Mouse (Mus musculus) forebrain, embryonic 10.5 days (tissue): ENCODE measurements around the gene Gmfg. TPM values are rescaled to one million over a fixed set of nuclear protein-coding genes. Genes with fewer than 3 reads are reported as not detected.

Experiments
- DNase-seq: peaks from one replicate; pipeline ENCODE4 v3.0.0-alpha.2; 2017; ENCODE audit warnings: low spot score; ENCODE audit errors: extremely low spot score
- H3K27ac ChIP-seq: fragments of 300-500 bp; sonication (generic); 2 replicates; pipeline ENCODE4 v1.5.1; 2016; ENCODE audit warnings: mild to moderate bottlenecking
- H3K27me3 ChIP-seq: fragments of 300-500 bp; sonication (generic); 2 replicates; pipeline ENCODE4 v1.6.1; 2016; ENCODE audit warnings: mild to moderate bottlenecking; ENCODE audit not compliant: poor library complexity, severe bottlenecking
- H3K36me3 ChIP-seq: fragments of 300-500 bp; sonication (generic); replicated peaks from 2 replicates; pipeline ENCODE4 v1.6.1; 2016; ENCODE audit warnings: mild to moderate bottlenecking, moderate library complexity
- H3K4me1 ChIP-seq: fragments of 300-500 bp; sonication (generic); 2 replicates; pipeline ENCODE4 v1.6.1; 2016
- H3K4me3 ChIP-seq: fragments of 300-500 bp; sonication (generic); 2 replicates; pipeline ENCODE4 v1.5.1; 2016; ENCODE audit warnings: mild to moderate bottlenecking, moderate library complexity
- H3K9me3 ChIP-seq: fragments of 300-500 bp; sonication (generic); 2 replicates; pipeline ENCODE4 v1.6.1; 2016; ENCODE audit warnings: mild to moderate bottlenecking, moderate library complexity
- WGBS: fragments of 180-500 bp; shearing (Covaris S2); methylation state at CpG from one replicate; pipeline ENCODE4 v1.1.7; 2016; 5-methylcytosine and 5-hydroxymethylcytosine counted together
- polyA plus RNA-seq: library from polyadenylated mRNA; unstranded; fragments of >200 nt; fragmentation: Nextera tagmentation; extraction: Ambion mirVana; gene quantifications from 2 replicates; pipeline ENCODE4 v1.2.1, GENCODE M21; 2016

Gene Gmfg
- polyA plus RNA-seq, 1 experiment from 2014 or later, result 8.3 TPM

DNA sequence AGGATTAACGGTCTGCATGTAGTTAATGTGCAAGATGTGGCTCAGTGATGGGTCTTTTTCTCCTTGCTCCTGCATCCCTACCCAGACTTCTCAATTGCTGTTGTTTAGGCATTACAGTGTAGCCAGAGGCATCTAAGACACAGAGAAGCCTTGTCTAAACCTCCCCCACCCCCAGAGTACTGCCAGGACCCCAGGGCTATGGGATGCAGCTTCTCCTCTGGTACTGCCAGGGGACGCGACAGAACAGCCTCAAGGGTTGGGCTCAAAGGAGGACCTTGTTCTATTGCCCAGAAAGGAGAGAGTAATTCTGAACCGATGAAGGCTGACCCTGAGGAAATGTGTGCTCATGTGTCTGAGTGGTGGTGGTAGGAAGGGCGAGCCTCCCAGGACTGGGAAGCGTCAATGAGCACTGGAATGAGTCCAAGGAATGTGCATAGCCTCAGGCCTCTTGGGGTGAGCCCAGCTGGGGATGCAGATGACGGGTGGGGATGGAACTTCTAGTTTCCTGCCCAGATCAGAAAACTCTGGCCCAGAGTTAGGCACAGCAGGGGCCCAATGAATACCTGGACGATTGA is 19.1 kb upstream of the Gmfg start:
- 88% methylated on average over 8 of the region's 8 CpGs for WGBS
- no peak for DNase-seq
- no peaks in the 10 kb centered on the region for H3K9me3 ChIP-seq
- no peak overlapping the region for H3K27ac ChIP-seq
- no peaks in the 10 kb centered on the region for H3K4me1 ChIP-seq
- no peaks in the 10 kb centered on the region for H3K27me3 ChIP-seq
- H3K36me3 ChIP-seq, result peaks cover 100% of the 10 kb centered on the region
- H3K4me3 ChIP-seq, result no peak overlapping the region

GRCm38 (mm10) chr7:28419416-28419815 is 17.8 kb upstream of the Gmfg start:
- no peaks in the 10 kb centered on the region for H3K4me1 ChIP-seq
- no peaks in the 10 kb centered on the region for H3K9me3 ChIP-seq
- DNase-seq, result no peak
- H3K27me3 ChIP-seq, result no peaks in the 10 kb centered on the region
- peaks cover 100% of the 10 kb centered on the region for H3K36me3 ChIP-seq
- no peak overlapping the region for H3K4me3 ChIP-seq
- WGBS, result 97% methylated on average over 2 of the region's 2 CpGs
- no peak overlapping the region for H3K27ac ChIP-seq

DNA sequence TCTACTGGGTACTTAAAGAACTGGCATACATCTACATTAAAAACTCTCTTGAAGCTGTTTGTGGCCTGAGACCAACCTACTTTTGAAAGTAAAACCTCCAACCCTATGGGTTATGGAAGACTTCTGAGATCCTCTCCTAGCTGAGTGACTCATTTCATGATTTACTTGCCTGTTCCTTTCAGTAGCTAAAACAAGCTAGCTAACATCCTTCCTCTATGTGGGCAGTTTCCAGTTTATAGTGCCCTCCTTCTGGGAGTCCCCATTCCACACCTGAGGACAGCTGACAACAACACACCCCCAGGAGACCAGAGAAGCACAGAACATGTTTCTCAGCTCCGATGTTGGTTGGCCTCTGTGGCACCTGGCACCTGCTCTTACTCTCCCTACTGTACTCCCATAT is 14.2 kb upstream of the Gmfg start:
- H3K4me3 ChIP-seq, result no peak overlapping the region
- peaks cover 90% of the 10 kb centered on the region for H3K36me3 ChIP-seq
- no peaks in the 10 kb centered on the region for H3K27me3 ChIP-seq
- no peak overlapping the region for H3K27ac ChIP-seq
- H3K9me3 ChIP-seq, result no peaks in the 10 kb centered on the region
- H3K4me1 ChIP-seq, result no peaks in the 10 kb centered on the region
- no peak for DNase-seq
- 95% methylated on average over 1 of the region's 1 CpGs for WGBS

DNA sequence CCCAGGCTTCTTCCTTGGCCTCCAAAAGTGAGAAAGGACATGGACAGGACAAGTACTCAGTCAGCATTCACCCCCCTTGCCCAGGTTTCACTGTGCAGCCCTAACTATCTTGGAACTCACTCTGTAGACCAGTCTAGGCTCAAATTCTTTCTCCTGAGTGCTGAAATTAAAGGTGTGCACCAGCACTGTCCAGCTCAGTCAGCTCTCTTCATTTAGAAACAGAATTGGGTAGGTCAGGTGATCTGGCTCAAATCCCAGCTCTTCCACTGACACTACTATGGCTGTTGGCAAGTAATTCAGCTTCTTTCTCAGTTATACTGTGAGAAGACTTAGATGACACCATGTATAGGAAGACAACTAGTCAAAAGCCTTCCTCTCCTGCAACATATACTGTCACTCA is 9.5 kb upstream of the Gmfg start:
- Histone ChIP-seq H3K27me3 (no peaks in the 10 kb centered on the region), H3K36me3 (peaks cover 84% of the 10 kb centered on the region), H3K4me1 (peaks cover 3% of the 10 kb centered on the region; the same call in 1 of the 2 replicates), H3K27ac (no peak overlapping the region), H3K4me3 (no peak overlapping the region), H3K9me3 (no peaks in the 10 kb centered on the region)
- no peak for DNase-seq

- Histone ChIP-seq H3K36me3 (peaks cover 75% of the 10 kb centered on the region), H3K4me1 (peaks cover 29% of the 10 kb centered on the region), H3K27ac (no peak overlapping the region), H3K4me3 (no peak overlapping the region), H3K9me3 (no peaks in the 10 kb centered on the region), H3K27me3 (no peaks in the 10 kb centered on the region)
- no peak for DNase-seq
- 89% methylated on average over 1 of the region's 1 CpGs for WGBS
Measured at GRCm38 (mm10) chr7:28430512-28430911, 6.7 kb upstream of the Gmfg start.

DNA sequence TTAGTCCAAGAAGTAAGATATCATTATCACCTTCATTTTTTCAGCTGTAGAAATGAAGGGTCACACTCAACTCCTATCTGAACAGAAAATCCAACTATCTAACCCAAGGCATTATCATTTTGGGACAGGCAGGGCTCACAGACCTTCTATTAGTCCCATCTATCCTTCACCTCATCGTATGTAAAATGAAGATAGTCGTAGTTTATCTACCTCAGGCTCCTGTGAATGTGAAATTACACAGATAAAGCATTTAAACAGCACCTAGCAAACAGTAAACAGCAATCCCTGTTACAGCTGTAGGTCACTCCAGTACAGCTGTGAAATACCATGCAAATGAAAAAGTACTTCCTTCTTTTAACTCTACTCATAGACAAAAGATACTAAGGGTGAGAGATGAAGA is 5.0 kb upstream of the Gmfg start:
- Histone ChIP-seq H3K4me1 (peaks cover 38% of the 10 kb centered on the region), H3K27me3 (no peaks in the 10 kb centered on the region), H3K27ac (no peak overlapping the region), H3K36me3 (peaks cover 63% of the 10 kb centered on the region), H3K4me3 (no peak overlapping the region), H3K9me3 (no peaks in the 10 kb centered on the region)
- 95% methylated on average over 2 of the region's 2 CpGs for WGBS
- DNase-seq, result no peak

GRCm38 (mm10) chr7:28435660-28436259 is 1.5 kb upstream of the Gmfg start:
- Histone ChIP-seq H3K27me3 (no peaks in the 10 kb centered on the region), H3K4me1 (peaks cover 42% of the 10 kb centered on the region), H3K36me3 (peaks cover 34% of the 10 kb centered on the region), H3K27ac (peak overlapping the region; percentile 91), H3K4me3 (peak overlapping the region; percentile 93), H3K9me3 (no peaks in the 10 kb centered on the region)
- WGBS, result 5% methylated on average over 65 of the region's 70 CpGs
- DNase-seq, result peak; percentile 38

GRCm38 (mm10) chr7:28436271-28436904 is 859 bp upstream of the Gmfg start:
- WGBS, result under 1% methylated on average over 52 of the region's 64 CpGs
- Histone ChIP-seq H3K27ac (peak overlapping the region; percentile 91), H3K27me3 (no peaks in the 10 kb centered on the region), H3K4me1 (peaks cover 42% of the 10 kb centered on the region), H3K36me3 (peaks cover 28% of the 10 kb centered on the region), H3K4me3 (peak overlapping the region; percentile 93), H3K9me3 (no peaks in the 10 kb centered on the region)
- peak; percentile 99 for DNase-seq

DNA sequence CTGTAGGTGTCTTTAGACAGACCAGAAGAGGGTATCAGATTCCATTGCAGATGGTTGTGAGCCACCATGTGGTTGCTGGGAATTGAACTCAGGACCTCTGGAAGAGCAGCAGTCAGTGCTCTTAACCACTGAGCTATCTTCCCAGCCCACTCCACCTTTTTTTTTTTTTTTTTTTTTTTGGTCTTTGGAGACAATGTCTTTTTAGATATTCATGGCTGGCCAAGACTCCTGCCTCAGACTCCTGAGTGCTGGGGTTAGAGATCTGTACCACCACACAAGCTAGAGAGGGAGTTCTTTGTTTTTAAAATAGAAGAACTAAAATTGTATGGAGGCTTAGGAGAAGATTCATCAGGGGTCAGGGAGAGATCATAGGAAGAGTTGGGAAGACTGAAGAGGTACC is 717 bp downstream of the Gmfg start:
- DNase-seq, result no peak
- H3K4me1 ChIP-seq, result peaks cover 38% of the 10 kb centered on the region
- H3K36me3 ChIP-seq, result peaks cover 12% of the 10 kb centered on the region
- no peaks in the 10 kb centered on the region for H3K27me3 ChIP-seq
- no peak overlapping the region for H3K27ac ChIP-seq
- no peak overlapping the region for H3K4me3 ChIP-seq
- no peaks in the 10 kb centered on the region for H3K9me3 ChIP-seq

DNA sequence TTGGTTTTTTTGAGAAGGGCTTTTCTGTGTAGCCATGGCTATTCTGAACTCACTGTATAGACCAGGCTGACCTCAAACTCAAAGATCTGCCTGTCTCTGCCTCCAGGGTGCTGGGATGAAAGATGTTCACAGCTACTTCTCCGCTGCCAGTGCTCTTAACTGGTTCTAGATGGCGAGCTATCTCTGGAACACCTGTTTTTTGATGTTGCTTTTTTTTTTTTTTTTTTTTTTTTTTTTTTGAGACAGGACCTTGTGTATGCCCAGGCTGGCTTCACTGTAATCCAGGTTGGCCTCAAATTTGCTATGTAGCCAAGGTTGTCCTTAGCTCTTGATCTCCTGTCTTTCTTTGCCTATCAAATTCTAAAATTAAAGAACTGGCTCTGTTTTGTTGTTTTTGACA is 1.5 kb downstream of the Gmfg start:
- peaks cover 30% of the 10 kb centered on the region for H3K4me1 ChIP-seq
- no peak overlapping the region for H3K4me3 ChIP-seq
- no peaks in the 10 kb centered on the region for H3K9me3 ChIP-seq
- no peaks in the 10 kb centered on the region for H3K27me3 ChIP-seq
- 85% methylated on average over 2 of the region's 2 CpGs for WGBS
- DNase-seq, result no peak
- peaks cover 5% of the 10 kb centered on the region for H3K36me3 ChIP-seq
- no peak overlapping the region for H3K27ac ChIP-seq

GRCm38 (mm10) chr7:28440739-28441138 is 3.5 kb downstream of the Gmfg start:
- Histone ChIP-seq H3K36me3 (no peaks in the 10 kb centered on the region), H3K27ac (peak overlapping the region; percentile 17; the same call in 1 of the 2 replicates), H3K4me1 (peaks cover 11% of the 10 kb centered on the region), H3K9me3 (no peaks in the 10 kb centered on the region), H3K27me3 (peaks cover 4% of the 10 kb centered on the region), H3K4me3 (no peak overlapping the region)
- DNase-seq, result no peak
- WGBS, result 67% methylated on average over 2 of the region's 2 CpGs

- DNase-seq, result no peak
- WGBS, result 89% methylated on average over 14 of the region's 14 CpGs
- H3K9me3 ChIP-seq, result no peaks in the 10 kb centered on the region
Measured at GRCm38 (mm10) chr7:28441776-28442485, 4.7 kb downstream of the Gmfg start.

DNA sequence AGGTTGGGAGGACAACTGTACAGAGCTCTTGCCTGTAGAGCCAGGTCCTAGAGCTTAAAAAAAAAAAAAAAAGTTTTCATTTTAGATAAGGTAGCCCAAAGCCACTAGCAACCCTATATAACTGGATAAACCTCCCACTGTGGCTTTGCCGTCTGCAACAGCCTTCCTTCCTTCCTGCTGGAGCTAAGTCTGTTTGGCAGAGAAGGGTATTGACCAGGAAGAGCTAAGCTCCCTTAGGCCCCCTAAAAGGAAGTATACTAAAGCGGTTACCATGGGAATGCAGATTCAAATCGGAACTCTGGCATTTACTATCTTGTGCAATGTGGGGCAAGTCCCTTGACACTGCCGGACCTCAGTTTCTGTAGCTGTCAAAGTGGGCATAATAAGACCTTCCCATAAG is 5.4 kb downstream of the Gmfg start:
- no peaks in the 10 kb centered on the region for H3K9me3 ChIP-seq
- no peak for DNase-seq
- 55% methylated on average over 4 of the region's 4 CpGs for WGBS
- no peak overlapping the region for H3K4me3 ChIP-seq
- peaks cover 13% of the 10 kb centered on the region for H3K4me1 ChIP-seq
- no peaks in the 10 kb centered on the region for H3K36me3 ChIP-seq
- no peak overlapping the region for H3K27ac ChIP-seq
- H3K27me3 ChIP-seq, result peaks cover 8% of the 10 kb centered on the region

More at GRCm38 (mm10) chr7:28441776-28442485, 4.7 kb downstream of the Gmfg start:
- H3K36me3 ChIP-seq, result no peaks in the 10 kb centered on the region
- H3K27me3 ChIP-seq, result peaks cover 8% of the 10 kb centered on the region
- peaks cover 13% of the 10 kb centered on the region for H3K4me1 ChIP-seq
- no peak overlapping the region for H3K27ac ChIP-seq
- no peak overlapping the region for H3K4me3 ChIP-seq
